ENCODE assay signal across 18 mouse cellular contexts in the genomic region with DNA sequence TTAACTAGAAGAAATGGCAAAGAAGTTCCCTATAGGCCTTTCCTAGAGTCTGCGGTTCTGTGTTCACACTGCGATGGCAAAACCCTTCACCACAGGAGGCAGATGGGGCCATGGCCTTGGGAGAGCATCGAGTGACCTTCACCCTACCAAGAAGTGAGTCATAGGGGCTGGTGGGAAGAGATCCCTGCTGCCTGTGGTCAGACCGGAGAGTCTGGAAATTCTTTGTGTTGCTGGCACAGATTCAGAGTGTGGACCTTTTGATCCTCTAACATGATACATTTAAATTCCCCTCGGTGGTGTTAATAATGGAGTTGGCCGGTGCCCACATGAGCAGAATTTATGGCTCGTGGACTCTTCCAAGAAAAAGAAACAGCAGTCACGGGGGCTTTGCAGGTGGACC. TPM values are rescaled to one million over a fixed set of nuclear protein-coding genes. Genes with fewer than 3 reads are reported as not detected.
"Had no signal": no experiment of that assay in that cellular context is flagged by ENCODE, and none has a peak within 500 bp of the region (broad histone marks: within the 10 kb centered on the region; RNA-seq: fewer than 3 reads in every experiment).

No protein-coding gene starts in this region.

- ATAC-seq: midbrain, embryonic 13.5 days had no signal

- H3K4me3 ChIP-seq: left cerebral cortex, adult 2 months; limb, embryonic 13.5 days; liver, embryonic 15.5 days; megakaryocyte, embryonic 14.5 days; midbrain, embryonic 13.5 days; myocyte; neural tube, embryonic 15.5 days had no signal

- H3K36me3 ChIP-seq: liver, embryonic 15.5 days; midbrain, embryonic 13.5 days; neural tube, embryonic 15.5 days had no signal

- H3K27ac ChIP-seq: left cerebral cortex, adult 2 months; liver, embryonic 15.5 days; macrophage; midbrain, embryonic 13.5 days; neural tube, embryonic 15.5 days had no signal

- H3K27me3 ChIP-seq: limb, embryonic 13.5 days; liver, embryonic 15.5 days; midbrain, embryonic 13.5 days; neural tube, embryonic 15.5 days had no signal

- H3K4me2 ChIP-seq: limb, embryonic 13.5 days; liver, embryonic 11.5 days; liver, embryonic 15.5 days; lung, embryonic 14.5 days; midbrain, embryonic 13.5 days; neural tube, embryonic 15.5 days had no signal

- H3K9me3 ChIP-seq: limb, embryonic 13.5 days; liver, embryonic 15.5 days; megakaryocyte, embryonic 14.5 days; midbrain, embryonic 13.5 days; neural tube, embryonic 15.5 days had no signal

- DNase-seq: kidney, adult 8-10 months; kidney, postnatal 25 days; lung, embryonic 14.5 days; lung, postnatal 14 days; retina, postnatal 1 day; right cerebral cortex, postnatal 4 days; spleen, adult 18-20 months; thymus, adult 2 months; thymus, postnatal 25 days had no signal

- H3K9ac ChIP-seq: limb, embryonic 13.5 days; liver, embryonic 15.5 days; lung, embryonic 14.5 days; midbrain, embryonic 13.5 days; neural tube, embryonic 15.5 days had no signal

- H3K4me1 ChIP-seq: liver, embryonic 15.5 days; megakaryocyte, embryonic 14.5 days had no signal

RNA-seq across cellular contexts. Expression of a gene that starts 49.5 kb away (rescaled TPM):
- polyA plus RNA-seq: macrophage, myocyte had no signal
